Mouse (Mus musculus) hindbrain, embryonic 10.5 days (tissue): ENCODE measurements at regions not wholly inside any gene's neighbourhood (a gene's known extent, or its start where the extent isn't known, plus 50 kb on each side); places are given as distances from the start of the nearest gene placed in this dataset.

Experiments used
- DNase-seq: peaks from one replicate; pipeline ENCODE4 v3.0.0-alpha.2; 2017; ENCODE audit warnings: low spot score
- H3K27ac ChIP-seq: fragments of 300-500 bp; sonication (generic); 2 replicates; pipeline ENCODE4 v1.5.1; 2016; ENCODE audit warnings: mild to moderate bottlenecking, moderate library complexity
- H3K27me3 ChIP-seq: fragments of 300-500 bp; sonication (generic); 2 replicates; pipeline ENCODE4 v1.6.1; 2016; ENCODE audit warnings: mild to moderate bottlenecking; ENCODE audit not compliant: poor library complexity, insufficient read depth, severe bottlenecking
- H3K36me3 ChIP-seq: fragments of 300-500 bp; sonication (generic); 2 replicates; pipeline ENCODE4 v1.6.1; 2016; ENCODE audit warnings: mild to moderate bottlenecking, moderate library complexity
- H3K4me1 ChIP-seq: fragments of 300-500 bp; sonication (generic); replicated peaks from 2 replicates; pipeline ENCODE4 v1.6.1; 2016; ENCODE audit warnings: mild to moderate bottlenecking
- H3K4me3 ChIP-seq: fragments of 300-500 bp; sonication (generic); 2 replicates; pipeline ENCODE4 v1.5.1; 2016; ENCODE audit warnings: mild to moderate bottlenecking, moderate library complexity
- H3K9me3 ChIP-seq: fragments of 300-500 bp; sonication (generic); 2 replicates; pipeline ENCODE4 v1.6.1; 2016; ENCODE audit warnings: mild to moderate bottlenecking, moderate library complexity
- WGBS: fragments of 180-500 bp; shearing (Covaris S2); methylation state at CpG from one replicate; pipeline ENCODE4 v1.1.7; 2016; 5-methylcytosine and 5-hydroxymethylcytosine counted together

DNA sequence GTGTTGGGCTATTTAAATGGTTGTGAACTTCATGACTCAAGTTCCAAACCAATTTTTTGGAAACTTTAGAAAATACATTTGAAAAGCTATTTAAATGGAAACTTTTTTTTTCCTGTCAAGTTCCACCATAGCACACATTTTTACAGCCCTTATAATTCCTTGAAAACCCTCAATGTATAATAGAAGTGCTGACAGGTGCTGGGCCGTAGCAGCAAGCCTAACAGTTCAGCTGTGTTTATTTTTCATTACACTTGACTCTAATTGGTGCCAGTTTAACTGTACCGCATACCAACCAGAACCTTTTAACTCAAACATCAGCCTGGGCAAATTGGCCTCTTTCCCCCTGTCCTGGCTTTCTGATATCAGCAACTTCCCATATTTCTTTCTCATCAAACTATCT lies 286.7 kb downstream of the Fam49a start:
- 77% methylated on average over 2 of the region's 2 CpGs for WGBS
- no peaks in the 10 kb centered on the region for H3K9me3 ChIP-seq
- DNase-seq: no peak

DNA sequence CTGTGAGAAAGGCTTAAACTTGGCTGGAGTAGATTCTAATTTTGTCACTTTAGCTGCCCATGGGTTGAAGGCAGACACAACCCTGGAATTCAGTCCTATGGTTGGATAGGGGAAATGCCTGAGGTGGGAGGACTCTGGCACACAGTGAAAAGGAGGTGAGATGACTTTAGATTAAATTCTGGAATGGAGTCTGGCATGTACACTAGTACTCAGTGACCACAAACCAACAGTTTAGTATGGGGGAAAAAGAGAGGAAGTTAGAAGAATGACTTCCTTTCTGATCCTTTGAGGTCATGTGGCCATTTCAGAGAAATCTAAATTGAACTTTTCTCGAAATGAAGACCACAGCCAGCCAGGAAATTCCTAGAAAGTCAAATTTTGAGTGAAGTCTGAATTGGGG lies 285.5 kb downstream of the Fam49a start:
- Histone ChIP-seq H3K27ac (no peak overlapping the region), H3K9me3 (no peaks in the 10 kb centered on the region), H3K36me3 (no peaks in the 10 kb centered on the region), H3K27me3 (no peaks in the 10 kb centered on the region), H3K4me1 (no peaks in the 10 kb centered on the region), H3K4me3 (no peak overlapping the region)
- WGBS: 85% methylated on average over 1 of the region's 1 CpGs
- no peak for DNase-seq

More for the DNA sequence above, 286.7 kb downstream of the Fam49a start:
- H3K4me1 ChIP-seq: no peaks in the 10 kb centered on the region
- no peaks in the 10 kb centered on the region for H3K36me3 ChIP-seq
- H3K27me3 ChIP-seq: no peaks in the 10 kb centered on the region
- no peak overlapping the region for H3K4me3 ChIP-seq
- H3K27ac ChIP-seq: no peak overlapping the region

DNA sequence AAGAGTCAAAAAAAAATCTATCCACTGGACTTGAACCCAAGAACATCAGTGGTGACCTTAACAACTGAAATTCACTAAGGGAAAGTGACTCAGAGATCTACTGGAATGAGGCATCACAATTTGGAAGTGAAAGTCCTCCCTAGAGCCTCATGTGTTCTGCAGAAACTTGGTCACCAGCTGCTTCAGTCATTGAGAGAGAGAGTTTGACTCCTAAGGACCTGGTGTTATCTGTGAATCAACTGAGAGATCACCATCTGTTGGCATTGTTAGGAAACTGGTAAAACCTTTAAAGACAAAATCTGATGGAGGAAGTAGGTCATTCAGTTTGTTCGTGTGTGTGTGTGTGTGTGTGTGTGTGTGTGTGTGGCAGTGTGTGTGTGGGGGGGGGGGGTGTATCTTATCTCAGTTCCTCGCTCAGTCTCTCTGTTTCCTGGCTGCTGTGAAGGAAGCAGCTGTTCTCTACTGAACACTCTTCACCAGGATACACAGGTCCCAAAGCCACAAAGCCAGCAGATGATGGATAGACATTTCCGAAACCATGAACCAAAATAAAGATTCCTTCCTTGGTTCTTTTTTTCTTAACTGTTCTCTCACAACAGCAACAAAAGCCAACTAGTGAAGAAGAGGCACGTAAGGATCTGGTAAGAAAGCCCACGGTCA lies 284.6 kb downstream of the Fam49a start:
- no peaks in the 10 kb centered on the region for H3K36me3 ChIP-seq
- no peak overlapping the region for H3K4me3 ChIP-seq
- H3K9me3 ChIP-seq: no peaks in the 10 kb centered on the region
- H3K27me3 ChIP-seq: no peaks in the 10 kb centered on the region
- no peak overlapping the region for H3K27ac ChIP-seq
- H3K4me1 ChIP-seq: peaks cover 1% of the 10 kb centered on the region; the same call in 1 of the 2 replicates
- no peak for DNase-seq
- 89% methylated on average over 5 of the region's 5 CpGs for WGBS

DNA sequence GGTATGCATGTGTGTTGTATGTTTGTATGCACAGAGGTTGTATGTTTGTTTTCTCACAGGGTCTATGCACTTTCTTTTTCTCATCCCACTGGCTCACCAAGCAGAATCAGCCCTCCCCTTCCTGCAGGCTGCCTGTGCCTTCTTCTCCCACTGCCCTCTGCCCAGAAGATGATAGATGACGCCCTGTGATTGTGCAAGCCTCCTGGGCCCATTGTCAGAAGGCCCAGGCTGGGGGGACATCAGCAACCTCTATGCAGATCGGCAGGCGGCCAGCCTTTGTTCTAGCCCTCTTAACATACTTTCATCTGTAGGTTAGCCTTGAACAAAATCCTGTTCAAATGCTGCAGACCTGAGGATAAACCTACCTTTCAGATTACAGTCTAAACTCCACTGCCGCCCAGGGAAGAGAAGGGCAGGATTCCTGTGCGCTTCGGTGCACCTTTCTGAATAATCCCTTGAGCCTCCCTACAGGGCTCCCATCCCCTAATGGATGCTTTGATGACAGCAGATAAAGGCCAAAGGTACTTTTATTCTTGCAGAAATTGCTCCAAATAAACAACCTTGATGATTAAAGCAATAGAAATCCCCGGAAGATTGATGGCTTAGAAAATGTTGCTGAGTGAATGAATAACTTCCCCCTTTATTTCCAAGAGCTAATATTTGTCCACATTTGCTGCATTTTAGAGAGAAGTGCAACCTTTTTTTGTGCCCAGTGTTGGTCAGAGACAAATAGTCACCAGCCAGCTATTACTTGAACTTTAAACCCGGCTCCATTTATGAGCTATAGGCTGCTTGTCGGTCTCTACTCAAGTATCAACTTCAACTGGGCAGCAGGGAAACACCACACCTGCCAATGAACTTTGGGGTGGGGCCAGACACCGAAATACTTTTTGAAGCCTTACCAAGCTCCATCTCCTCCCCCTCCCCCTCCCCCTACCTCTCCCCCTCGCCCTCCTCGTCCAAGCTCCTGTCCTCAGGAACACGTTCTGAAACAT lies 279.4 kb downstream of the Fam49a start:
- no peaks in the 10 kb centered on the region for H3K36me3 ChIP-seq
- no peak overlapping the region for H3K4me3 ChIP-seq
- no peaks in the 10 kb centered on the region for H3K9me3 ChIP-seq
- H3K27me3 ChIP-seq: no peaks in the 10 kb centered on the region
- H3K4me1 ChIP-seq: peaks cover 12% of the 10 kb centered on the region
- peak overlapping the region; percentile 57; the same call in 1 of the 2 replicates for H3K27ac ChIP-seq
- DNase-seq: no peak
- 55% methylated on average over 13 of the region's 13 CpGs for WGBS

DNA sequence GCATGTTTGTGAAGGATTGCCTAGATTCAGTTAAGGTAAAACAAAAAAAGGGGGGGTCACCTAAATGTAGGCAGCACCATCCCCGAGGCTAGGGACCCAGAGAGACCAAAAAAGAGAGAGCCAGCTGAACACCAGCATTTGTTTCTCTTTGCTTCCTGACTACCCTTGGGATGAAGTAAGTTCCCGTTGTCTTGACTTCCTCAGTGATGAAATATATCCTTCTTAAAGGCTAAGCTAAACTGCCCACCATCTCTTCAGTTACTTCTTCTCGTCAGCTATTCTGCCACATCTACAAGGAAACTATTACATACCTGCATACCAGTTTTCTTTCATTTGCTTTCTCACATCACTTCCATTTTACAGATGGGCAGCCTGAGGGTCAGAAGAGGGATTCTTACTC lies 277.4 kb downstream of the Fam49a start:
- no peaks in the 10 kb centered on the region for H3K27me3 ChIP-seq
- H3K36me3 ChIP-seq: no peaks in the 10 kb centered on the region
- no peaks in the 10 kb centered on the region for H3K9me3 ChIP-seq
- peaks cover 18% of the 10 kb centered on the region for H3K4me1 ChIP-seq
- H3K27ac ChIP-seq: no peak overlapping the region
- DNase-seq: no peak
- WGBS: 91% methylated on average over 3 of the region's 3 CpGs
- H3K4me3 ChIP-seq: no peak overlapping the region

DNA sequence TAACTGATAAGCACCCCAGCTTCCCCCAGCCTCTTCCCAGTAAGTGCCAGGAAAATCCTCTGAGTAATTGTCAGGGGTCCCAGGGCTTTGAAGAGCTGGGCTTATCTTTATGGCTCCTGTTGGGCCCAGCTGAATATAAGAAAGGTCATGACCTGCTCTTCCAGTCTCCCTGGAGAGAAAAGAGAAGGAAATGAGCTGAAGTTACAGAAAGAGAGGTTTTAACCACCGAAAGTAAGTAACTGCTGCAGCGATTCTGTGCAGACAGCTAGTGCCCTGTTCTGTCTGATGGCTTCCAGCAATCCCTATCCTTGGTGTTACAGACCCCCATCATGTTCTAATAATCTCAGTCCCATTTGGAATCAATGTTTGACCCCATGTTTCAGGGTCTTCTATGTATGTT lies 272.8 kb downstream of the Fam49a start:
- WGBS: 41% methylated on average over 2 of the region's 2 CpGs
- Histone ChIP-seq H3K36me3 (no peaks in the 10 kb centered on the region), H3K9me3 (no peaks in the 10 kb centered on the region), H3K27ac (no peak overlapping the region), H3K4me1 (peaks cover 5% of the 10 kb centered on the region; the same call in 1 of the 2 replicates), H3K27me3 (no peaks in the 10 kb centered on the region), H3K4me3 (no peak overlapping the region)
- no peak for DNase-seq

DNA sequence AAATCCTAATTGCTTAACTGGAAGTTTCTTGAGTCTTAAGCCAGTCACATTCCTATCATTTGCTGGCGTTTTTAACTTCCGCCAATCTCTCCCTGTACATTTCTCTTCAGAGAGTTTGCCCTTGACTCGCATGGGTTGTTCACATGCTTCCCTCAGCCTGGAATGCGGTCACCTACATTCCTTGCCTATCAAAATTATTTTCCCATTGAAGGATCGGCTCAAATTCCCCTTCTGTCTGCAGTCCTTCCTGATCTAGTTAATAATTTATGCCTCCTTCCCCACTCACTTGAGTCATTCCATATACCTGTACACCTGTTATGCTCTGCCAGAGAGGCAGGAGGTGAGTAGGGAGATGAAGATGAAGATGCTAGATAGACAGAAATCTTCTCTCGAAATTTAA lies 268.9 kb downstream of the Fam49a start:
- WGBS: 75% methylated on average over 6 of the region's 6 CpGs
- no peak for DNase-seq
- no peak overlapping the region for H3K27ac ChIP-seq
- H3K27me3 ChIP-seq: no peaks in the 10 kb centered on the region
- peaks cover 20% of the 10 kb centered on the region; the same call in 1 of the 2 replicates for H3K4me1 ChIP-seq
- no peak overlapping the region for H3K4me3 ChIP-seq
- no peaks in the 10 kb centered on the region for H3K36me3 ChIP-seq
- no peaks in the 10 kb centered on the region for H3K9me3 ChIP-seq

DNA sequence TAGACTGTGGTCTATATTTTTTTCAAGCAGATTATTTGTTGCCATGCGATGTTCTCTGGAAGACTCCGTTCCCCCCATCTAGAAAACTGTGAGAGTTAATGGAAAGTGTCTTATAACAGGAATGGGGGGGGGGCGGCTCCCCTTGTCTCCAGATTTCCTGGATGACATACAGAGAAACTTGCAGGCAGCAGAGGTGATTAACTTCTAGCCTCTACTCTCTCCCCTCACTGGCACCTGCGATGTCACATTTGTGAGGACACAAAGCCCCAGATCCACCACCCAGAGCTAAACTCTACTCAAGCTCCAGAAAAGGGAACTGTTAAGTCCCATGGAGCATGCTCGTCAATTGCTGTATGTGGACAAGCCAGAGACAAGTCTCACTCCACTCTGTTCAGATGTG lies 267.6 kb downstream of the Fam49a start:
- Histone ChIP-seq H3K27ac (peak overlapping the region; percentile 16; the same call in 1 of the 2 replicates), H3K36me3 (no peaks in the 10 kb centered on the region), H3K9me3 (no peaks in the 10 kb centered on the region), H3K27me3 (no peaks in the 10 kb centered on the region), H3K4me1 (peaks cover 16% of the 10 kb centered on the region; the same call in 1 of the 2 replicates), H3K4me3 (no peak overlapping the region)
- WGBS: 92% methylated on average over 5 of the region's 5 CpGs
- DNase-seq: no peak

DNA sequence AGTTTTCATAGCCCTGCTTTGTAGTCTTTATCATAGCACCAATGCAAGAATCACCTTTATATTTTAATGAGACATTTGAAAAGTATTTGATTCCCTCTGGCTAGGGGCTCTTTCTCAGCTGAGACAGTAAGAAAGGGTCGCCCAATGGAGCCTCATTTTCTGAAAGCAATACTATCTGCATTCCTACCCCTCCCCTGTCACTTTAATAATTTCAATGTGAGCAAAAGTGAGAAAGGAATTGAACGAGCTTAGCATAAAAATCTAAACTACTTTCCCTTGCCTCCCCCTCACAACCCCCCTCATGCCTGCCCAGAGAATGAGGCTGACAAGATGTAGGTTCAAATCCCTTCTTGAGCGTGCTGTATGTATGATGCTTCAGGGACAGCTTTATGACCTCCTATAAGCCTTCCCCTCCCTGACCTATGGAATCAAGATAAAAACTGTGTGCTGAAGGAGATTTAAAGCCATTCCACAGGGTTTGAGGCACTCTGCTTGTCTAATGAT lies 266.6 kb downstream of the Fam49a start:
- WGBS: 60% methylated on average over 3 of the region's 3 CpGs
- no peaks in the 10 kb centered on the region for H3K27me3 ChIP-seq
- peaks cover 15% of the 10 kb centered on the region; the same call in 1 of the 2 replicates for H3K4me1 ChIP-seq
- H3K36me3 ChIP-seq: no peaks in the 10 kb centered on the region
- no peak overlapping the region for H3K4me3 ChIP-seq
- peak overlapping the region; percentile 50; the same call in 1 of the 2 replicates for H3K27ac ChIP-seq
- no peaks in the 10 kb centered on the region for H3K9me3 ChIP-seq
- no peak for DNase-seq

DNA sequence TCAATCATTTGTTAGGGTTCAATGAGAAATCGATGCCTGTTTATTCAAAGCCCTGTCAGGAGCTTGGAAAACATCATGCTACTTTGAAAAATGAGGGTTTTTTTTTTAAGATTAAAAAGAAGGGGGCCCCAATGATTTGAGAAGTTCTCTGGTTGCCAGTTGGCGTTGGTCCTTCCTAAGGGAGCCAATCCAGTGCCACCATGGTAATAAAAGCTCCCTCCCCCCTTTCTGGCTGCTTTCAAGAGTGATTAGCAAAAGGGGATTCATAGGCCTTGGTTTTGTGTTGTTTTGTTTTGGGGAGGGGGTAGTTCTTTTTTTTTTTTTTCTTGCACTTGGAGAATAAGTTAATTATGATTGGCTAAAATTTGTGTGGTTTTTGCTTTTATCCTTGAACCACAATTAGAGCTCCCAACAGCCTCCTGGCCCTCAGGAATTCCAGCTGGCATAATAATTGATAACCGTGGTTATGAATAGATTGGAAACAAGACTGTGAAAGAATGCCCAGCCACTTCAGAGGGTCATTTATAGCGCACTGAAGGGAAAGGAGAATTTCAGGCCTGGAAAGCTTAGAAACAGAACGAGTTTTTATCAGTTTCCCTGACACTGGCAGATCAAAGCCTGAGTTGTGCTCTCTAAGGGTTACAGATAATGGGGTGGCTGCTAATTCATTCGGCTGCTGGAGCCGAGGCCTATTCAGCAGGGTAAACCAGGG lies 266.0 kb downstream of the Fam49a start:
- Histone ChIP-seq H3K9me3 (no peaks in the 10 kb centered on the region), H3K27me3 (no peaks in the 10 kb centered on the region), H3K27ac (peak overlapping the region; percentile 50; the same call in 1 of the 2 replicates), H3K4me3 (no peak overlapping the region), H3K4me1 (peaks cover 15% of the 10 kb centered on the region; the same call in 1 of the 2 replicates), H3K36me3 (no peaks in the 10 kb centered on the region)
- WGBS: 30% methylated on average over 7 of the region's 7 CpGs
- no peak for DNase-seq

DNA sequence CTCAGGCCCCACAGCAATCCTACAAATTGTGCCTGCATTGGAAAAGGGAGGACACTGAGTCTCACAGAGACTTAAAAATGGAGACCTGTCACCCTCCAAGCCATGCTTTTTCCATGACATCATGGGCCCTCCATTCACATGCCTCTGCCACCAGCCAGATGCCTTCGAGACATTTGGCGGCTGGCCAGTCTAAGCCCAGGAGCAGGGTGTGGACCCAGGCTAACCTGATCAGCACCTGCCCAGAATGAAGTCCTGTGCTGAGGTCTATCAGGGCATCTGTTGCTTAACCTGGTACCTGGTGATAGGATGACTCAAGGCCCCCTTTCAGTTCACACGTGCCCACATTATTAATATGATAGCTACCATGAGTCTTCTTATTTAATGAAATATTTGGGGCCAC lies 265.4 kb downstream of the Fam49a start:
- Histone ChIP-seq H3K9me3 (no peaks in the 10 kb centered on the region), H3K27me3 (no peaks in the 10 kb centered on the region), H3K36me3 (no peaks in the 10 kb centered on the region), H3K4me1 (peaks cover 15% of the 10 kb centered on the region; the same call in 1 of the 2 replicates), H3K27ac (no peak overlapping the region), H3K4me3 (no peak overlapping the region)
- 82% methylated on average over 3 of the region's 3 CpGs for WGBS
- DNase-seq: no peak

DNA sequence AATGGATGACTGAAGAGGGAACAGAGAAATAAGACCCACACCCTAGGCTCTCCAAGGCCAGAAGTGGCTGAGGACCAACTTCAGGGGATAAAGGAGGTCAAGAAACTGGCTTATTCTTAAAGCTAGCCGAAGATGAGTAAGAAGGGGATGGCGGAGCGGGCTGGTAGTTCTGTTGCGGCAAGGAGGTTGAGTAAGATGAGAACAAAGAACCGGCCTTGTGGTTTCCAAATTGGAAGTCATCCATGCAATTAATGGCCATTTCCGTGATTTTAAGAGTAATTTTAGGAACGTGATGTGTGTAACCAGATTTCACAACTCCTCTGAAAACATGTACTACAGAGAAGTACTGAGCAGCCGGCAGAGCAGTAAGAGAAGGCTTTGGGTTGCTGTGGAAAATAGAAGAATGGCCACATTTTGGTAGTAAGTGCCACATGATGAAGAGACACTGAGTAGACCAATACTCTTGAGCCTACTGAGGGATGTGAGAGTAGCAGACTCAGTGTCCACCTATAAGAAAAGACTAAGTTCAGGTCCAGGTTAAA lies 258.4 kb downstream of the Fam49a start:
- 95% methylated on average over 8 of the region's 8 CpGs for WGBS
- Histone ChIP-seq H3K4me3 (no peak overlapping the region), H3K4me1 (0 out of 2 replicates have a peak, but pooled peaks cover 6% of the 10 kb centered on the region), H3K9me3 (no peaks in the 10 kb centered on the region), H3K27ac (no peak overlapping the region), H3K36me3 (no peaks in the 10 kb centered on the region), H3K27me3 (no peaks in the 10 kb centered on the region)
- DNase-seq: no peak
